7 mouse cellular contexts compared by ENCODE assay signal in the genomic region with DNA sequence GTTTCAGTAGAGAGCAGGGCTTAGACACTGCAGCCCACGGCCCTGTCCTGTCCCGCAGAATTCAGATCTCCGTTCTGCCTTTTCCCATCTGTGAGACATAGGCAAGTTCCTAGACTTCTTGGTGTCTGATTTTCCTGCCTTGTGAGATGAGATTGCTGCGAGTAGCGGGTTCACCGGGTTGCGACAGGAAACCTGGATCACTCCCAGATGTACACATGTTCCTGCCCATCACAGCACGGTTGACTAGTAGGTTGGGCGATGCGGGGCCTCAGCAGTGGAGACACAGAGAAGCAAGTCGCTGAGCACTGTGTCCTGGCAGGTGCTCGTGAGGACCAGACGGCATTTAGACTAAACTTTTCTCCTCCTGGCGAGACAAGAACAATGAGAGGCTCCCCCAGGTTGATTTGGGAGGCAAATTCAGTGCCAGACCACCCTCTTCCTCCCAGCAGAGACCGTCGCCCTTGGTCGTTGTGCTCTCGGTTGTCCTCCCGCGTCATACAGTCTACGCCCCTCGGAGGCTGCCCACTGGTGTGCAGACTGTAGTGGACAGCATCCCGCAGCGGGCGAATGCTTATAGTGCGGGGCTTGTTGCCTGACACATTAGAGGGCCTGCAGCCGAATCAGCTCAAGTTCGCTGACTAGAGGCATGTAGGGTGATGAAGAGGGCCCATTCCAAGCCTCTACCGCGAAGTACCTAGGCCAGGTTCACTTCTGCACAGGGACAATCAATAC.
DNase-seq lines count a peak whose midpoint lies in the region; ATAC-seq and TF ChIP-seq lines count a peak whose summit lies in the region.

No protein-coding gene starts in this region.

- peaks cover 19% of the 10 kb centered on the region for H3K4me1 ChIP-seq in embryonic facial prominence, embryonic 15.5 days
- peaks cover 31% of the 10 kb centered on the region for H3K4me1 ChIP-seq in neural tube, embryonic 15.5 days

- H3K4me2 ChIP-seq in embryonic facial prominence, embryonic 15.5 days (replicated peaks): peak overlapping the region; percentile 55
- H3K4me2 ChIP-seq in neural tube, embryonic 15.5 days: peak overlapping the region; percentile 71

- H3K9me3 ChIP-seq in embryonic facial prominence, embryonic 15.5 days (replicated peaks): no peaks in the 10 kb centered on the region
- no peaks in the 10 kb centered on the region for H3K9me3 ChIP-seq in neural tube, embryonic 15.5 days (replicated peaks)

- no peak for DNase-seq in layer of hippocampus, adult 2 months (ENCODE audit: low spot score in 2 of 2)
- no peak for DNase-seq in layer of hippocampus, adult 18-20 months (ENCODE audit: low spot score in 2 of 2)
- peak; percentile 9 for DNase-seq in induced T-regulatory cell, adult 2 months (ENCODE audit: low read depth)
- DNase-seq in urinary bladder, postnatal 36 days (ENCODE audit: low spot score in 2 of 2): no peak
- DNase-seq in frontal cortex, postnatal 25 days (ENCODE audit: low spot score in 2 of 2): no peak

- ATAC-seq in embryonic facial prominence, embryonic 15.5 days (ENCODE audit: insufficient number of reproducible peaks, low FRiP score, low TSS enrichment, low read depth): no peak
- ATAC-seq in neural tube, embryonic 15.5 days (ENCODE audit: low FRiP score): peak; percentile 29; the same call in 1 of the 2 replicates

- WGBS in embryonic facial prominence, embryonic 15.5 days: 33% methylated on average over 30 of the region's 30 CpGs
- WGBS in neural tube, embryonic 15.5 days: 30% methylated on average over 30 of the region's 30 CpGs

- peak overlapping the region; percentile 37 for H3K4me3 ChIP-seq in layer of hippocampus, adult 2 months
- H3K4me3 ChIP-seq in embryonic facial prominence, embryonic 15.5 days (replicated peaks): peak overlapping the region; percentile 31
- peak overlapping the region; percentile 34 for H3K4me3 ChIP-seq in neural tube, embryonic 15.5 days (replicated peaks)

- no peak for TF ChIP-seq CTCF in layer of hippocampus, adult 2 months (conservative IDR thresholded peaks at IDR 0.05)

- H3K27ac ChIP-seq in layer of hippocampus, adult 2 months: peak overlapping the region; percentile 72; the same call in 1 of the 2 replicates
- H3K27ac ChIP-seq in embryonic facial prominence, embryonic 15.5 days (replicated peaks): no peak overlapping the region
- H3K27ac ChIP-seq in neural tube, embryonic 15.5 days (replicated peaks): no peak overlapping the region; the same call in 1 of the 2 replicates

- no peak overlapping the region for H3K9ac ChIP-seq in embryonic facial prominence, embryonic 15.5 days
- peak overlapping the region; percentile 44 for H3K9ac ChIP-seq in neural tube, embryonic 15.5 days (replicated peaks)

- peaks cover 91% of the 10 kb centered on the region for H3K27me3 ChIP-seq in embryonic facial prominence, embryonic 15.5 days
- peaks cover 23% of the 10 kb centered on the region for H3K27me3 ChIP-seq in neural tube, embryonic 15.5 days (replicated peaks)

- H3K36me3 ChIP-seq in embryonic facial prominence, embryonic 15.5 days: no peaks in the 10 kb centered on the region
- no peaks in the 10 kb centered on the region for H3K36me3 ChIP-seq in neural tube, embryonic 15.5 days
